Mouse (Mus musculus) retina, embryonic 14.5 days (tissue): ENCODE results near the gene Mark4.

Source experiments
- DNase-seq: peaks from one replicate; pipeline ENCODE4 v3.0.0-alpha.2; 2015; ENCODE audit warnings: low spot score

Gene Mark4

GRCm38 (mm10) chr7:19437048-19437447, 21.6 kb downstream of the Mark4 start:
- no peak for DNase-seq

DNA sequence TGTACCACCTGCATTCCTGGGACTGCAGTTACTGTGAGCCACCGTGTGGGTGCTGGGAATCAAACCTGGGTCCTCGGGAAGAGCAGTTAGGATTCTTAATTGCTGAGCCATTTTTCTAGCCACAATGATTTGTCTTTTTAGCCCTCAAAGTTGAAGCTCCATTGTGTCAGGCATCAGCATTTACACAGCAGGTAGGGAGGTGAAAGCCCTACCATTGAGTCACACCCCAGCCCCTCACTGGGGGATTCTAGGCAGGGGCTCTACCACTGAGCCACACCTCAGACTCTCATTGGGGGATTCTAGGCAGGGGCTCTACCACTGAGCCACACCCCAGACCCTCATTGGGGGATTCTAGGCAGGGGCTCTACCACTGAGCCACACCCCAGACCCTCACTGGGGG, 22.3 kb downstream of the Mark4 start:
- DNase-seq: no peak

- DNase-seq: peak; percentile 21
These were observed 26.1 kb downstream of the Mark4 start for GRCm38 (mm10) chr7:19432475-19432874.

DNA sequence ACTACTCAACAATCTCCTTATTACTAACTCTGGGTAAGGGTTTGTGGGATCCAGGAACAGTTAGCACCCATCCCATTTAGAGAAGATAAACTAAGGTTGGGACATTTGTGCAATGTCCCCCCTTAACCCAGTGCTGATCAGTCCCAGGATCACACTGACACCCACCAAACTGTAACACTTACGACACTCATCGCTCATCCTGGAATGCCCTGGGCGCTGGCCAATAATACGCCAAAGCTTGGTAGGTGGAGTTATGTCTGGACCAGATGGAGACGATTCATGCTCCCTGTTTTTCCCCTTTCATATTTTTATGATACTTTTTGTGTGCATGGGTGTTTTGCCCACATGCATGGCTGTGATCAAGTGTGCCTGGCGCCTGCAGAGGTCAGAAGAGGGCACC, 28.2 kb downstream of the Mark4 start:
- DNase-seq: no peak

- peak; percentile 60 for DNase-seq
These were observed 28.9 kb downstream of the Mark4 start for GRCm38 (mm10) chr7:19429726-19430125.

- DNase-seq: no peak
These were observed 30.5 kb downstream of the Mark4 start for GRCm38 (mm10) chr7:19427999-19428650.

DNA sequence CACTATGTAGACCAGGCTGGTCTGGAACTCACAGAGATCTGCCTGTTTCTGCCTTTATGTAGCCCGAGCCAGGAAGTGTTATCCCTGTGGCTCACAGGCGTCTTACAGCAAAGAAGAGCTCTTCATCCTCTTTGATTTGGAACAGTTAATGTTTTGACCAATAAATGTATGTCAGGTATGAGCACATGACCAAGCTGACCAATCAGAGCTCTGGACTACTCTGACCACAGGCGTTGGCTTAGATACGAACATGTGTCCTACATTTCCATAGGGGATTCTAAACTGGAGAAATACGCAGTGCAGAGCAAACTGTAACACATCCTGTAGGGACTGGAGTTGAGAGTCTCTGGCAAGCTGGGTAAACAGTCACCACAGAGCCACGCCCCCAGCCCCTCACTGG, 31.7 kb downstream of the Mark4 start:
- no peak for DNase-seq

GRCm38 (mm10) chr7:19426349-19426748, 32.3 kb downstream of the Mark4 start:
- no peak for DNase-seq

- DNase-seq: no peak
These were observed 34.6 kb downstream of the Mark4 start for GRCm38 (mm10) chr7:19424051-19424450.

GRCm38 (mm10) chr7:19423083-19423482, 35.5 kb downstream of the Mark4 start:
- DNase-seq: no peak

- DNase-seq: peak; percentile 90
These were observed 37.6 kb downstream of the Mark4 start for GRCm38 (mm10) chr7:19420821-19421636.

GRCm38 (mm10) chr7:19420121-19420520, 38.5 kb downstream of the Mark4 start:
- DNase-seq: no peak

GRCm38 (mm10) chr7:19416590-19416989, 42.0 kb downstream of the Mark4 start:
- DNase-seq: no peak

- no peak for DNase-seq
These were observed 45.1 kb downstream of the Mark4 start for GRCm38 (mm10) chr7:19413525-19413924.

DNA sequence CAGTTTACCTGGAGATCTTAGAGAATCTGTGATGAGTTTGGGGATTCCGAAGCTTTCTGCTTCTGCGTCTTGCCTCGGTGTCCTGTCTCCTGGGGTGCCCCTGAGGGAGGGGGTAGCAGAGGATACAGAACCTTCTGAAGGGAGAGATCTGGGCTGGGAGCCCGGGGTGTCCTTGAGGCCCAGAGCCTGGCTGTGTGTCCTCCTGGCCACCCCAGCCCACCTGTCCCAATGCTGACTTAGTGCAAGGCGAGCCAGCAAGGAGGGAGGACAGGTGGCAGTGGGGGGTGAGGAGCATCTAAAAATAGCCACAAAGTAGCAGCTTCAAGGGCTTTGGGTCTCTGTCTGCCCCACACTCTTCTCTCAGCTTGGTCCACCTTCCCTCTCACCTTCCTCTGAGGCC, 46.8 kb downstream of the Mark4 start:
- DNase-seq: no peak

DNA sequence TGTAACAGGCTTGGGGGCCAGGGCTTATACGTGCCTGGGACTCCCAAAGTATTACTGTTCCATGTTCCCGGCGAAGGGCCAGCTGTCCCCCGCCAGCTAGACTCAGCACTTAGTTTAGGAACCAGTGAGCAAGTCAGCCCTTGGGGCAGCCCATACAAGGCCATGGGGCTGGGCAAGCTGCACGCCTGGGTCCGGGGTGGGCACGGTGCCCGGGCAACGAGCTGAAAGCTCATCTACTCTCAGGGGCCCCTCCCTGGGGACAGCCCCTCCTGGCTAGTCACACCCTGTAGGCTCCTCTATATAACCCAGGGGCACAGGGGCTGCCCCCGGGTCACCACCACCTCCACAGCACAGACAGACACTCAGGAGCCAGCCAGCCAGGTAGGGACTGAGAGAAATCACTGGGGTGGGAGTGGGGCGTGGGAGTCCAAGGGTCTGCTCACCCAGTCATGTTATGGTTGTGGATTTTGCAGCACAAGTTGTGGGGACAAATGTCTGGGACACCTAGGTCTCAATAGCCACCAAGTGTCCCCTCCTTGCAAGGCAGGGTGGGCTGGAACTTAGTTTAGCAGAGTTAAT, 47.8 kb downstream of the Mark4 start:
- no peak for DNase-seq

DNA sequence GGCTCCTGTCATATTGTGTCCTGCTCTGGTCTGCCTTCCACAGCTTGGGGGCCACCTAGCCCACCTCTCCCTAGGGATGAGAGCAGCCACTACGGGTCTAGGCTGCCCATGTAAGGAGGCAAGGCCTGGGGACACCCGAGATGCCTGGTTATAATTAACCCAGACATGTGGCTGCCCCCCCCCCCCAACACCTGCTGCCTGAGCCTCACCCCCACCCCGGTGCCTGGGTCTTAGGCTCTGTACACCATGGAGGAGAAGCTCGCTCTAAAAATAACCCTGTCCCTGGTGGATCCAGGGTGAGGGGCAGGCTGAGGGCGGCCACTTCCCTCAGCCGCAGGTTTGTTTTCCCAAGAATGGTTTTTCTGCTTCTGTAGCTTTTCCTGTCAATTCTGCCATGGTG, 48.9 kb downstream of the Mark4 start:
- DNase-seq: no peak

GRCm38 (mm10) chr7:19405417-19405816, 53.2 kb downstream of the Mark4 start:
- peak; percentile 93 for DNase-seq

DNA sequence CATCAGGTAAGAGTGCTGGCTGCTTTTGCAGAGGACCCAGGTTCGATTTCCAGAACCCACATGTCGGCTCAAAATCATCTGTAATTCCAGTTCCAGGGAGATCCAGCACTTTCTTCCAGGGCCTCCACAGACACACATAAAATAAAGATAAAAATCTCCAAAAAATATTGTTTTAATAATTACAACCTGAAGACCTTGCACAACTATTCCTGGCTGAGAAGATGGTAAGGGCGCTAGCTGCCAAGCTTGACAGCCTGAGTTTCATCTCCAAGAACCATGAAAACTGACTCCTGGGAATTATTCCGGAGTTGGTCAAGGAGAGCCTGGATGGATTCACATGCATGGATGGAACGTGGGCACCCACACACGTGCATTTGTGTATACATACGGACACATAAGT, 54.1 kb downstream of the Mark4 start, which contains the start of gene Ckm:
Gene Ckm, plus strand, starts transcription at position 301 of the 400 bp plus-strand sequence.
- DNase-seq: no peak

- peak; percentile 56 for DNase-seq
These were observed 54.8 kb downstream of the Mark4 start, which contains the start of gene Klc3 for GRCm38 (mm10) chr7:19403731-19404296. Klc3 (minus strand) TSS chr7:19404104.

DNA sequence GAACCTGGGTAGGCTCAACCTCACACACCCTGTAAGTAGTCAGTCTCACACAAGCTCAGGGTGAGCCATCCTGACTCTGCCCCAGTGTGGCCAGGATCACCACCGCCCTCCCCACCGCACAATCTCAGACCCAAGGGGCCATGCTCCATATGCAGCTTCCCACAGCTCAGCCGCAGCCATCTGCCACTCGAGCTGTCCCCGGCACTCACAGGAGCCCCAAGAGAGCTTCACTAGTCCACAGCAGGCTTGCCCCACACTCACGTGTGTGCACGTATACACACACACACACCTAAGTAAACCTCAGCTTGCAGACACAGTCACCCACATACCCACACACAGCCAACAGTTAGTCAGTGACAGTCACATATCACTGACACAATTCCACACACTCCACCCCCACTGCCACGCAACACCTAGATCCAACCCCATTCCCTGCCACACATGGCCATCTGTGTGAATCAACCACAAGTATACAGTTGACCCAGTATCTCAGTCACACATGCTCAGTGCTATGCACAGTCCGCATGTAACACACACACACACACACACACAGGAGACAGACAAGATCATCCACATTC, 56.0 kb downstream of the Mark4 start:
- no peak for DNase-seq

GRCm38 (mm10) chr7:19400946-19401345, 57.7 kb downstream of the Mark4 start:
- no peak for DNase-seq
